In genomic region chr2:33772439-33772838, GRCm38 (mm10) we compare ENCODE assay signal across 10 mouse cellular contexts.
DNase-seq lines count a peak whose midpoint lies in the region; ATAC-seq and TF ChIP-seq lines count a peak whose summit lies in the region.
"Had no signal": no experiment of that assay in that cellular context is flagged by ENCODE, and none has a peak within 500 bp of the region (broad histone marks: within the 10 kb centered on the region; RNA-seq: fewer than 3 reads in every experiment).

No protein-coding gene starts in this region.

- DNase-seq in heart, postnatal 14 days = peak; percentile 16 to 35
- no peak for DNase-seq in heart, postnatal 25 days (ENCODE audit: low spot score)
- no peak for DNase-seq in forebrain, embryonic 14.5 days (ENCODE audit: low spot score)
- peak; percentile 61 for DNase-seq in hindbrain, postnatal 0 days (ENCODE audit: low spot score)
- peak; percentile 42 for DNase-seq in neural tube, embryonic 11.5 days (ENCODE audit: low spot score)
- DNase-seq in right cerebral cortex, postnatal 4 days = no peak
- DNase-seq in natural killer cell, adult 2 months (ENCODE audit: low spot score in 2 of 2) = no peak
- DNase-seq in right cerebral cortex, postnatal 14 days = no peak
- DNase-seq: kidney, adult 2 months; thymus, adult 18-20 months had no signal

- intact Hi-C loops in heart, postnatal 14 days (cut with DNase I) = no loop called here
- intact Hi-C loops in heart, postnatal 25 days (cut with DNase I) = no loop called here

- peaks cover 15% of the 10 kb centered on the region for H3K36me3 ChIP-seq in forebrain, embryonic 14.5 days (ENCODE audit: control insufficient read depth, insufficient read depth, low read length)
- H3K36me3 ChIP-seq in hindbrain, postnatal 0 days (ENCODE audit: insufficient read depth, low read length) = peaks cover 4% of the 10 kb centered on the region; the same call in 1 of the 2 replicates
- H3K36me3 ChIP-seq in neural tube, embryonic 11.5 days (ENCODE audit: control insufficient read depth, insufficient read depth, low read length) = peaks cover 3% of the 10 kb centered on the region

- H3K27ac ChIP-seq in forebrain, embryonic 14.5 days (ENCODE audit: low read depth, low read length) = peak overlapping the region; percentile 52
- peak overlapping the region; percentile 46 for H3K27ac ChIP-seq in hindbrain, postnatal 0 days
- H3K27ac ChIP-seq in neural tube, embryonic 11.5 days (ENCODE audit: low read depth, low read length) = 0 out of 2 replicates have a peak overlapping the region, but pooled peaks have one; percentile 11

- H3K4me2 ChIP-seq in forebrain, embryonic 14.5 days (ENCODE audit: low read length) = no peak overlapping the region
- no peak overlapping the region for H3K4me2 ChIP-seq in hindbrain, postnatal 0 days (ENCODE audit: low read depth, low read length)
- H3K4me2 ChIP-seq in neural tube, embryonic 11.5 days (ENCODE audit: low read depth) = no peak overlapping the region

- H3K4me1 ChIP-seq in forebrain, embryonic 14.5 days (ENCODE audit: control insufficient read depth, insufficient read depth, low read length) = peaks cover 9% of the 10 kb centered on the region
- peaks cover 11% of the 10 kb centered on the region; the same call in 1 of the 2 replicates for H3K4me1 ChIP-seq in hindbrain, postnatal 0 days (ENCODE audit: insufficient read depth, low read length)
- peaks cover 10% of the 10 kb centered on the region for H3K4me1 ChIP-seq in neural tube, embryonic 11.5 days (ENCODE audit: control insufficient read depth, insufficient read depth, low read length)

- 67% methylated on average over 9 of the region's 9 CpGs for WGBS in forebrain, embryonic 14.5 days
- 35% methylated on average over 9 of the region's 9 CpGs for WGBS in hindbrain, postnatal 0 days
- WGBS in neural tube, embryonic 11.5 days = 48% methylated on average over 9 of the region's 9 CpGs

- ATAC-seq in forebrain, embryonic 14.5 days = no peak
- ATAC-seq in hindbrain, postnatal 0 days = peak; percentile 22; the same call in 1 of the 2 replicates
- no peak for ATAC-seq in neural tube, embryonic 11.5 days (ENCODE audit: insufficient read depth, low FRiP score, low TSS enrichment)

- no peak overlapping the region for H3K4me3 ChIP-seq in forebrain, embryonic 14.5 days (ENCODE audit: low read depth, low read length)
- no peak overlapping the region for H3K4me3 ChIP-seq in hindbrain, postnatal 0 days (ENCODE audit: low read length)
- H3K4me3 ChIP-seq in neural tube, embryonic 11.5 days (ENCODE audit: low read depth, low read length) = no peak overlapping the region

- H3K27me3 ChIP-seq in forebrain, embryonic 14.5 days (replicated peaks; ENCODE audit: control insufficient read depth, insufficient read depth, low read length) = no peaks in the 10 kb centered on the region
- H3K27me3 ChIP-seq in hindbrain, postnatal 0 days (ENCODE audit: insufficient read depth, low read length) = no peaks in the 10 kb centered on the region
- H3K27me3 ChIP-seq in neural tube, embryonic 11.5 days (ENCODE audit: control insufficient read depth, insufficient read depth, low read length) = no peaks in the 10 kb centered on the region

- H3K9me3 ChIP-seq in forebrain, embryonic 14.5 days (replicated peaks; ENCODE audit: control insufficient read depth, low read length) = no peaks in the 10 kb centered on the region
- H3K9me3 ChIP-seq in hindbrain, postnatal 0 days (ENCODE audit: low read length) = no peaks in the 10 kb centered on the region
- H3K9me3 ChIP-seq in neural tube, embryonic 11.5 days (ENCODE audit: control insufficient read depth, low read length) = peaks cover 6% of the 10 kb centered on the region; the same call in 1 of the 2 replicates

- H3K9ac ChIP-seq in forebrain, embryonic 14.5 days (ENCODE audit: low read length) = 0 out of 2 replicates have a peak overlapping the region, but pooled peaks have one; percentile 10
- H3K9ac ChIP-seq in hindbrain, postnatal 0 days (replicated peaks; ENCODE audit: low read length) = no peak overlapping the region
- H3K9ac ChIP-seq in neural tube, embryonic 11.5 days (ENCODE audit: low read length) = peak overlapping the region; percentile 12; the same call in 1 of the 2 replicates

- TF ChIP-seq CTCF in hindbrain, postnatal 0 days (IDR thresholded peaks at IDR 0.05; ENCODE audit: low read depth) = no peak

Comparison
In these comparisons a context has a peak if more than half of its experiments do, and no peak if none do; other contexts are left out.
1. DNase-seq: peak in heart, postnatal 14 days (2 of 2), hindbrain, postnatal 0 days (single experiment) and neural tube, embryonic 11.5 days (single experiment); none in heart, postnatal 25 days (single experiment), forebrain, embryonic 14.5 days (single experiment), right cerebral cortex, postnatal 4 days (single experiment), natural killer cell, adult 2 months (0 of 2) and right cerebral cortex, postnatal 14 days (single experiment).
2. Peak in every context shown above with its lines, with median percentiles within 50 percentile points of each other: H3K27ac ChIP-seq.